Mouse (Mus musculus) lung, postnatal 0 days (tissue): Measurements from ENCODE around the gene Ralgapa1.

Experiments used
- CTCF ChIP-seq: IDR thresholded peaks from 2 replicates; pipeline ENCODE4 v1.5.1; 2016; ENCODE audit warnings: antibody characterized with exemption, mild to moderate bottlenecking
- EP300 ChIP-seq: IDR thresholded peaks from 2 replicates; pipeline ENCODE4 v1.6.1; 2016; ENCODE audit warnings: antibody characterized with exemption, mild to moderate bottlenecking, control low read depth

DNA sequence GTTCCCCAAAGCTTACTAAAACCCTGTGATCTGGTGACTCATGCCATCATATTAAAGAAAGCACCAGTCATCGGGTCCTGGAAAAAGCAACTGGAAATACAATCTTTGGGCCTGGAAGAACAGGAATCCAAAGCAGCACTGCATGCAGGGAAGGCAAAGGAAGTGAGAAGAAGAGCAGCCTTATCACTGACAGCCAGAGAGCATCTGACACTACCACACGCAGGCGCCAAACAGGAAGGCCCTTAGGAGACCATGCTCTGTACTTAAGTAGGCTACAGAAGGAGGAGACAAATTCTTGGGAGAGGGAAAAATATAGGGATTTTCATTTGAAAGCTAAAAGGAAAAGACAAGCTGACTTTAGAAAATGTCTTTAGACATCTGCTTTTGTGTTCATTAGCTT, 216.6 kb downstream of the Ralgapa1 start:
- no peak for TF ChIP-seq CTCF
- no peak for TF ChIP-seq EP300
